Mouse (Mus musculus) frontal cortex, postnatal 36 days (tissue): ENCODE data around the gene Spata31.

Experiments used
- DNase-seq, 2 experiments: peaks; one replicate each; pipeline ENCODE4 v3.0.0; 2022; ENCODE audit warnings: low spot score in 2 of 2

Gene Spata31

DNA sequence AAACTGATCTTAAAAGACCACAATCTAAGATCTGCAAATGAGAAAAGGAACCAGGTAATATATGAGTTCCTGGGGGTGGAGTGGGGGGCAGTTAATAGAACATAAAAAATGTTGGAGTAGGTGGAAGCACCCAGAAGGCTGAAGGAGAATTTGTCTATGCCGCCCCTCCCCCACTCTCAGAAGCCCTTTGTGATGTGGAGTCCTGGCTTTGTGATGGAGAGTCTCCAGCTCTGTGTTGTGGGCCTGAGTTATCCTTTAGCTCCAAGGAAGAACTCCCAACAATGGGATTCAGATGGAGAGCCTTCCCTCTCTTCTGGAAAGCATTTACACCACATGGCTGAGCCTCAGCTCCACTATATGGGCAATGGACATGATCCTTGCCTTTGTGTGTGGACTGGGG, at the start of gene Spata31:
Spata31 (plus strand) TSS at position 216 of the 400 bp plus-strand sequence.
- no peak for DNase-seq

DNA sequence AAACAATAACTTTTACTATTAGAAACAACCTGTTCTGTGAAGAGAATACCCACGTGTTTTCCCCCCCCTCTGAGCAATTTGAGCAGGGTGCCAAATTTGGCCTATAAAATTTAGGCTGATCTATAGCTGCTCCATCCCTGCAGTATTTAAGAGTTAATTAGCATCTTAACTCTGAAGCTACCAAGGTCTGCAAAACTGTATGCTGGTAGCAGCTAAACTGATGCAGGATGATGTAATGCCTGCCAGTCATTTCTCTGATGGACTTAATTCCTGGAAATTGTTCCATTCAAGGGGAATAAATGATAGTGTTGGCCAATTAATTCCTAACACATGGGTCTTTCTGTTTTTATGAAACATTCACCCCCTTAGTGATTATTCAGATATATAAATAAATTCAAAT, 14.1 kb upstream of the Spata31 start:
- no peak for DNase-seq

DNA sequence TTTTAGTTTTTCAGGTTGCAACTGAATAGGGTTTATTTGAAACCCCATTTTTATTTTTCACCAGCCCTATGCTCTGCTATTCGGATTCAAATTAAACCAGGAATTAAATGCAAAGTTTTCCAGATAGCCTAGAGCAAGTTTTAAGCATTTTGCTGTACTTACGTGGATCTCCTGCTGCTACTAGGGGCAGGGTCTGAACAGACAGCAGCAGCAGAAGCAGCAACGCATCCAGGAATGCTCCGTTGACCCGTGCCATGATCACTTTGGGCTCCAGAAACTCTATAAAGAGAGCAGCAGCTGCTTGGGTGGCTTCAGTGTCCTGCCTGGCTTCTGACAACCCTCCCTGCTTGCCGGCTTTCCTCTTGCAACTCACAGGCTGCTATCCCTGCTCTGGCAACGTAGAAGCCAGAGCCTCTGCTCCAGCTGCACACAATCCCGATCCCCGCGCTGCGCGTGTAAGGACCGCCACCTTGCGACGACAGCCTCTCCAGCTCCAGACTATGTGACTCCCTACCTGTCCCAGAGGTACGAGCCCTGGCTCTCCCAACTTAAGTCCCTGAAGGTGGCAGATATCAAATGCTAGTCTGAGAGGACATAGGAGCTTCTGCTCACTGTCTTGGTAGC, 13.5 kb upstream of the Spata31 start, which contains the start of gene Cntnap3:
Cntnap3 (minus strand) TSS at position 371 of the 624 bp plus-strand sequence.
- peak; percentile 18 to 47 for DNase-seq
